Mouse (Mus musculus): ENCODE results near the gene Dnajb13. TPM values are rescaled to one million over a fixed set of nuclear protein-coding genes. Genes with fewer than 3 reads are reported as not detected.
"Not testable (repeated sequence)": the region's sequence is repeated elsewhere in the genome, so short reads cannot be mapped to it uniquely, and the experiment has no call there.

Dnajb13 gene
- total RNA-seq, 2 experiments from 2014 or later: 0.35 to 0.81 TPM

DNA sequence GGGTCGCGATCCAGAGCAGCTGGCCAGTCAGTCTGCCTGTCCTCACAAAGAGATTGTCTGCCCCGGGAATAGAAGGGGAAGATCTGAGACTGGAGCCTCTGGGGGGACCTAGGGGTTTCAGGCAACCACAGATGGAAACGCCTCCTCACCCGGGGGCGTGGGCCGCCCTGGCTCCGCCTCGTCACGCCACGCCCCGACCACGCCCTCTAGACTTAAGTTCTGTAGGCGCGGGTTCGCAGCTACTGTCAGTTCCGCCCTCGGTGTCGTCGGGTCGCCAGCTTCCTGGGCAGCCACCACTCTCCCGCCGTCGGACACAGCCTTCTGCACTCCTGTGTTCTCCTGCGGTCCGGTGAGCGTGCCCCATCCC lies 21.7 kb downstream of the Dnajb13 start, which contains the start of gene Ucp2:
Gene Ucp2, plus strand, starts transcription at position 221 of the 367 bp plus-strand sequence.
- peak in 1 of 2 experiments; percentile 56 for DNase-seq (ENCODE audit: extremely low spot score in 1 of 2, low spot score in 1 of 2)

DNA sequence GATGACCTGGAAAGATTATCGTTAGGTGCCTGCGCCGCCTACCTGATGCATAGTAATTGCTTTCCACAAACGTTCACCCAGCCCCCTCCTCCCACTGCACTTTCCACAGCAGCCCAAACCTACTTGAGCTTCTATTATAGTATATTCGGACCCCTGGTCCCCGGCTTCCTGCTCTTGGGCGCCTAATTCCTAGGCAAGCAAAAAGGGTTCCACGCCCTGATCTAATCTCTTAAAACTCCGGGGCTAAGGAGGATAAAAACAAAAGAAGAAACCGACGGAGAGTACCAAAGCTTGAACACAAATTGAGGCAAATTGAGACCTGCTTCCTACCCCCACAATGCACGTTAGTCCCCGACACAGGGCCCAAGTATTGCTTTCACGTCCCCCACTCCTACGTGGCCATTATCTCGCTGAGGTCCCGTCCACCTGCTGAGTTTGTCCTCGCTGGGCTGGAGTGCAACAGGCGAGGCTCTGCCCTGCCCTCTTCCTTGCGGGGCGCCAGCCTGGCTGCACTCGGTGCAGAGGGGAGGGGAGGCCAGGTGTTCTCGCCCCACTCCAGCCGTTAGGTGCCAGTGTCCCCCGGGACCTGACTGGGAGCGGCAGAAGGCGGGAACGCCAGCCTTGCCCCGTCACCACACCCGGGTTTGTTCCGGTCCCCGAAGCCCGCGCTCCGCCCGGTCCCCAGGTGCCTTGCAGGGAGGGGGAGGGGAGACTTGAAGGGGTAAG lies 22.2 kb downstream of the Dnajb13 start:
- no peak for DNase-seq (ENCODE audit: extremely low spot score in 1 of 2, low spot score in 1 of 2)

DNA sequence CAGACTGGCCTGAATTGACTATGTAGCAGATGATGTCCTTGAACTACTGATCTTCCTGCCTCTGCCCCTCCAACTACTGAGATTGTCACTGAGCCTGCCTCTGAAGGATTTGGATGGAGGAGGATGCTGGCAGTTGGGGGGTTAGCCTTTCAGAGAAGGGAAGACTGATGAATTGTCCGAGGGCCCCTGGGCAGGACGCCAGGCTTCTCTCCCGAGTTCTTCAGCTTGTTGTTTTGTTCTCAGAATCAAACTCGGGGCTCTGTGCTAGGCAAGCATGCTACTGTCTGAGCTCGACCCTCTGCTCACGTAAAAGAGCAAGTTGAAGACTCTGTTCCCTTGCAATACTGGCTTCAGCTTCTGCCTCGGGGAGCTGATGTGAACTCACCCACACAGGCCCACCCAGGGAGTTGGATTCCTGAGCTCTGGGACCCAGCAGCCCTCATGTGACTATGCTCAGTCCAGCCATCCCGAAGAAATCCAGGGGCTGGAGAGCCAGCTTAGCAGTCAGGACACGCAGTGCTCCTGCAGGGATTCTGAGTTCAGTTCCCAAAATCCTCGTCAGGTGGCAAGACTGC lies 26.2 kb downstream of the Dnajb13 start:
- no peak for DNase-seq (ENCODE audit: extremely low spot score in 1 of 2, low spot score in 1 of 2)

DNA sequence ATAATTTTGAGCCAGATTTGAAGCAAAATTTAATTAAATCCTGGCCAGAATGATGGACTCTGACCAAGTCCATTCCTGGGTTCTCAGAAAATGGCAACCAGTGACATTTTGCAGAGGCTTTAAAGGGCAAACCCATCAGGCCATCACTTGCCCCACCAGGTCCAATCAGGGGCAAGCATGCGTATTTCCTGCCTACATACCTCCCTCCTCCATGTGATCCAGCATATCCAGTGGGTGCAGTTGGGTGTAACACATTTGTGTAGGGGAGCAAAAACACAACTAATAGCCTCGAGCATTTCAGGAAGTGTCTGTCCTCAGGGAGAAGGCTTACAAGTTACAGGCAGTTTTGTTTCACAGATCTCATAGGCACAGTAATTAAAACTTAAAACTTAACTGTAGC lies 27.5 kb downstream of the Dnajb13 start:
- DNase-seq (ENCODE audit: extremely low spot score in 1 of 2, low spot score in 1 of 2): no peak

DNA sequence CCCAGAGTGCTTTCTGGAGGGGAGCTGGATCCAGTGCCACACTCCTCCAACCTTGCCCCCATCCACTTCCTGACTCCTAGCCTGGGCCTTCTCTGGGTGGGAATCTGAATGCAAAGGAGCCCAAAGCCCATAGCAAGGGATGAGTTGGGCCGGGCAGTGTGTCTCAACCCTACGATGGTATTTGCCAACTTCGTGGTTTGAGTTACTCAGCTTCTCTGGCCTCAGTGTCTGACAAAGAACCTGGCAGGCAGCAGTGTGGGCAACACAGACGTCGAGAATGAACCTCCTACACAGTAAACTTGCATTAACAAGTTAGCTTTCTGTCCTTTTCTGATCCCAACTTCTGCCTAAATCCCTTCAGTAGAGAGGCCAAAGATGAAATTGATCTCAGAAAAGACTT lies 30.3 kb downstream of the Dnajb13 start:
- DNase-seq (ENCODE audit: extremely low spot score in 1 of 2, low spot score in 1 of 2): no peak

DNA sequence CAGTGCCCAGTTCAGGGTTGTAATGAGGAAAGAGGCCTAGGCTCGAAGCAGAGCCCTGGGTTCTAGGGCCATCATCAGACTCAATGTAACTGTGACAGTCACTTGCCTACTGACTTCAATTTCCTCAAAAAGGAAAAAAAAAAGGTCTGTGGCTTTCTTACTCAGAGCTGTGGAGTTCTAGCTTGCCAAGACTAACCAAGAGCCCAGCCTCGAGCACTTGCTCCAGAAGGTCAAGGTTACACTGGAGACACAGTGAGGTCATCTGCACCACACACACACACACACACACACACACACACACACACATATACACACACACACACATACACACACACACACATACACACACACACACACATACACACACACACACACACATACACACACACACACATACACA lies 32.7 kb downstream of the Dnajb13 start:
- not testable (repeated sequence) for DNase-seq (ENCODE audit: extremely low spot score in 1 of 2, low spot score in 1 of 2)

DNA sequence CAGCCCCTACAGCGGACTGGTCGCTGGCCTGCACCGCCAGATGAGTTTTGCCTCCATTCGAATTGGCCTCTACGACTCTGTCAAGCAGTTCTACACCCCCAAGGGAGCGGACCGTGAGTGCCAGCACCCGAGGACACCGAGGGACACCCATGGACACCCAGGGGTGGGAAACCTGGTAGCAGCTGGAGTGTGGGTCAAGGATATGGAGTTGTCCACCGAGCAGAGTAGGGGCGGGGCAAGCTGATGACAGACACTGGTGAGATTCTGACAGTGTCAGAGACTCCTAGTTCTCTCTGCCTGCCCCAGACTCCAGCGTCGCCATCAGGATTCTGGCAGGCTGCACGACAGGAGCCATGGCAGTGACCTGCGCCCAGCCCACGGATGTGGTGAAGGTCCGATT lies 34.6 kb downstream of the Dnajb13 start:
- DNase-seq (ENCODE audit: extremely low spot score in 1 of 2, low spot score in 1 of 2): no peak

DNA sequence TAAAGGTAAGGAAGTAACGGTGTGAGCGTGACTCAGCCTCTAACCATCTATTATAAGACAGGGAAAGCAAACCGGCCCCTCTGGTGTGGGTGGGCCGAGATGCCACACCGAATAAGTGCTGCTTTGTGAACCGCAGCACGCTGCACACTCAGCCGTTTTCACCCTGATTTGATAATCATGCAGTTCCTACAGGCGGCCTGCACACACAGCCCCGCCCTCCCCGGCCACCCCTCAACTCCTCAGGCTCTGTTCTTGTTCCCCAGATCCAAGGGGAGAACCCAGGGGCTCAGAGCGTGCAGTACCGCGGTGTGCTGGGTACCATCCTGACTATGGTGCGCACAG lies 35.0 kb downstream of the Dnajb13 start:
- no peak for DNase-seq (ENCODE audit: extremely low spot score in 1 of 2, low spot score in 1 of 2)

DNA sequence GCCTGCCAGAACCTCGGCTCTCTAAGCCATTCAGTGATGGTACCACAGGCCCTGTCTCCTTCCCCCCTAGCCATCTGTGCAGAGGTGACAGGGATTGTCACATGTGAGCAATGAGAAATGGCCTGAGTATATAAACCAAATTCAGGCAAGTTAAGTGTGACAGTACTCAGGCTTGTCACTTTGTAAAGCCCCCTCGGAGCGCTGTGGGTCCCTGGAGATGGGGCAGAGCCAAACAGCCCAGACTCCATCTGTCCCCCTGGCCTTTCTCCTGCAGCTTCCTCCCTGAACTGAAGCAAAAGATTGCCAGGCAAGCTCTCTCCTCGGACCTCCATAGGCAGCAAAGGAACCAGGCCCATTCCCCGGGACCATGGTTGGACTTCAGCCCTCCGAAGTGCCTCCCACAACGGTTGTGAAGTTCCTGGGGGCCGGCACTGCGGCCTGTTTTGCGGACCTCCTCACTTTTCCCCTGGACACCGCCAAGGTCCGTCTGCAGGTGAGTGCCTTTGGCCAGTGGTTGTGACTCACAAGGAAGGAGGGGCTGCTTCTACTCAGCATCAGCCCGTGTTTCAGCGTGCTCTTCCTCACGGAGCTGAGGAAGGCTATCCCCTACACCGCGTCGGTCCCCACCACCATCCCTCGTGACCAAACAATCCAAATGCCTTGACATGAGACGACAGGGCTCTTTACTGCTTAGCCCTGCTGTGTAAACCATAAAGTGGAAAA lies 35.5 kb downstream of the Dnajb13 start:
- DNase-seq (ENCODE audit: extremely low spot score in 1 of 2, low spot score in 1 of 2): no peak

DNA sequence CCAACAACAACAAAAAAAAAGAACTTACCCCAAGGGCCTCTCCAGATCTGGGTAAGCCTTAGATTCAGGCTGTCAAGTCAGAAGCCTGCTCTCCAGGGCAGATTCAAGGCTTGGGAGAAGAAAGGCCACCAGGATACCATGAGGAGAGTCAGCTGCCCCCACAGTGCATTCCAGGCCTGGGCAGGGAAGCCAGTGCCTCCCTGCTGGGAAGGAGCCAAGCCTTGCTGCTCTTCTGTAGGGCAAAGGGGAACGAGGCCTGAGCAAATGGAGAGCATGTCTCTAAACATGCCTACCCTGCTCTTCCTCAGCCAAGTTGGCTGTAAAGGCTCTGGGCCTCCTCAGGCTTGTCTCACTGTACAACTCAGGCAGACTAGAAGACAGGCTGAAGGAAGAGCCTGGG lies 40.1 kb downstream of the Dnajb13 start:
- DNase-seq (ENCODE audit: extremely low spot score in 1 of 2, low spot score in 1 of 2): no peak

DNA sequence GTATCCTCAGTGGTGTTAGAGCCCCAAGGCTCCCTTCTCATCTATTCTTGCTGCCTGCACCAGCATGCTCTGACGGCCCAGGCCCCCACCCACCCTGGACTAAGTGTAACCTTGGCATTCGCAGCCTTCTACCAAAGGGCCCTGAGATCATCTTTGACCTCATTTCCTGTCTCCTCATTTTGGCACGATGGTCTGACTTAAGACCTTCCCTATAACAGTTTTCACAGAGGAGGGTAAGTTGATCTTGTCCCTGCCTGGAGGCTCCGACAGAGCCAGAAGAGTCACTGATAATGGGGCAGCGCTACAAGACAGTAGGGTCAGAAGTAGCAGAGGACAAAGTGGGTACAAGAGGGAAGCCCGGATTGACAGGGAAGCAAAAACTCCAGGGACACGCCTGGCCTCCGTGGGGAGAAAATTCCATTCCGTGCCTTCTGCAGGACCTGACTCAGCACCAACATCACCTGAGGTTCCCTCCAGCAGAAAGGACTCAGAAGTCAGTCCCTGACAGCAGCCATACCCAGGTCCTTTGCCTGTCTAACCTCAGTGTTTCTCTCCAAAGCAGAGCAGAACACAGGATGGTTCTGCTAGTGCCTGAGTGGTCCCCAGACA lies 40.8 kb downstream of the Dnajb13 start:
- no peak for DNase-seq (ENCODE audit: extremely low spot score in 1 of 2, low spot score in 1 of 2)

DNA sequence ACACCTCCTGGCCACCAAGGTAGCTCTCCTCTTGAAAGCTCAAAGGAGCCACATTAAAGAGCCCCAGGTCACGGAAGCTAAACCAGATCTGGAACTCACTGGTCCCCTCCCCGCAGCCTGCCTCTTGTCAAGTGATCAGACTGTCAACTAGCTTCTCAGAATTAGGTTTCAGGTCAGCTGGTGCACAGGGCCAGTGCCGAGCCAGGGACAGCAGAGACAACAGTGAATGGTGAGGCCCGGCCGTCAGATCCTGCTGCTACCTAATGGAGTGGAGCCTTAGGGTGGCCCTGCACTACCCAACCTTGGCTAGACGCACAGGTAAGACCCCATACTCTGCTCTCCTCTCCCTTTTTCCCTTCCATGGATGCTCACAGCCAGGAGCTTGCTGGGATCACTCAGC lies 42.0 kb downstream of the Dnajb13 start, which contains the start of gene Ucp3:
Gene Ucp3, plus strand, starts transcription at position 214 of the 400 bp plus-strand sequence.
- DNase-seq (ENCODE audit: extremely low spot score in 1 of 2, low spot score in 1 of 2): no peak

DNA sequence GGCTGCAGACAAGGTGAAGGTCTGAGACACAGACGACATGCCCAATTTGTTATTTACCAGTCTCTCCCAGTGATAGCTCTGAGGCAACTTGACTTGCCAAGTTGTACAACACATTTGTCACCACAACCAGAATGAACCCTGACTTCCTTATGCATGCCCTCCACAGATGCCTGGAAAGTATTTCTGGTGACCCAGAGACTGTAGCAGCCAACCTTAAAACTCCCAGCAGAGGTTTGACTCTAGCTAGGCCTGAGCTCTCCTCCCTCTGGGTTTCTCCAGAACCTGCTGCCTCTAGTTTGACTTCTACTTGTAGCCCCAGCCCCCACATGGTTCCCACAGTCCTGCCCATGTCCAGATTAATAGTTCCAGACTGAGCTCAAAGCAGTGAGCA lies 43.4 kb downstream of the Dnajb13 start:
- DNase-seq (ENCODE audit: extremely low spot score in 1 of 2, low spot score in 1 of 2): no peak

DNA sequence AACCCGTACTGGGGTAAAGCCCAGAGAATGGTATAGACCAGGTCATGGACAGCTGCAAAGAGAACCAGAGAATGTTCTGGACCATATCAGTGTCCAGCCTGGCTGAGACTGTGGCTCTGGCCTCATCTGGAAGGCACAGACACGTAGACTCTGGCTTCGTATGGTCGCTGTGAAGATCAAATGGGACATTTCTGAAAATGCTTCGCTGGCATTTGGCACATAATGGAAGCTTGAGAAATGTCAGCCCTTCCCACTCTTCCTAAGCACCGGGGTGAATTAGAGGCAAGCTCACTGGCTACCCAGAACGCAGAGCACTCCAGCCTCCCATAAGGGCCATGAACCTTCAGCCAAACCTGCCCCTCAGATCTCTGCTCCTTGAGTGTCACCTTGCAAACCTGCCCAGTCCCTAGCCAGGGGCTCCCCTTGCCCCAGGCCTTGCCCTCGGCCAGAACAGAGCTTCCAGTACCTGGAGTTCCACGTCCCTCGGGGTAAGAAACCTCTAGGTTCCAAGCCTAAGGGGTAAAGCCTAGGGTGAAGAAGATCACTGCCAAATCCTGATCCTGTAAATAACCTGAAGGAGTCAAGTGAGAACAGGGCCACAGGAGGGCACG lies 43.9 kb downstream of the Dnajb13 start:
- DNase-seq (ENCODE audit: extremely low spot score in 1 of 2, low spot score in 1 of 2): no peak

DNA sequence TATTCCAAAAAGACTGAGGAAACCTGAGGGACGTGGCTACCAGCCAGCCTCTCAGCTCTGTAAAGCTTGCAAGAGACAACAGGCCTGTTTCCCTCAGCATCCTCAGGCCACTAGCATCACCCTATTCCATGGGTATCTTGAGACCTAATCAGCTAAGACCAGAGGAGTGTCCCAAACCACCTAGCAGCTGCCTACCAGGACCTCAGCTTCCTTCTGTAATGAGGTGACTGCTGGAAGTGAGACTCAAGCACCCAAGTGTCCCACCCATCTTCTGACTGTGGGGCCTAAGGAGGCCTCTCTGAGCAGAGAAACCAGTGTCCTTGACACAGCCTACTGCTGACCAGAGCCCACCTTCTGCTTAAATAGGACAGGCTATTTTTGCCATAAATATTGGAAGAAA lies 45.3 kb downstream of the Dnajb13 start:
- no peak for DNase-seq (ENCODE audit: extremely low spot score in 1 of 2, low spot score in 1 of 2)

DNA sequence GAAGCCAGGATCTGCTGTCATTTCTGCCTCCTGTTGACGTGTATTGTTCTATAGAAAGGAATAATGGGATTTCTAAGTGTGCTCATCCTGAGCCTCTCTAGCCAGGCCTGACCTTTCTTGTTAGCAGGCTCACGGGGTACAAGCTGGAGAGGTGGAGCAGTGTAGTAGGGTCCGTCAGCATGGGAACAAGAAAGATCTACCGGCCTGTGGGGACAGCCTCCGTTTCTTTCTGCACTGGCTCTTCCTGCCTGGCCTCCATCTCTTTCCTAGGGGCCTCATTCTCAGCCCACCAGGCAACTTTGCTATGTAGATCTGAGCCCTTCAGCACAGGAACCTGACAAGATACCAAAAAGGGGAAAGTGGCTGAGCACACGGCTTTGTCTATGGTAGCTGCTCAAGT lies 46.0 kb downstream of the Dnajb13 start:
- DNase-seq (ENCODE audit: extremely low spot score in 1 of 2, low spot score in 1 of 2): no peak

DNA sequence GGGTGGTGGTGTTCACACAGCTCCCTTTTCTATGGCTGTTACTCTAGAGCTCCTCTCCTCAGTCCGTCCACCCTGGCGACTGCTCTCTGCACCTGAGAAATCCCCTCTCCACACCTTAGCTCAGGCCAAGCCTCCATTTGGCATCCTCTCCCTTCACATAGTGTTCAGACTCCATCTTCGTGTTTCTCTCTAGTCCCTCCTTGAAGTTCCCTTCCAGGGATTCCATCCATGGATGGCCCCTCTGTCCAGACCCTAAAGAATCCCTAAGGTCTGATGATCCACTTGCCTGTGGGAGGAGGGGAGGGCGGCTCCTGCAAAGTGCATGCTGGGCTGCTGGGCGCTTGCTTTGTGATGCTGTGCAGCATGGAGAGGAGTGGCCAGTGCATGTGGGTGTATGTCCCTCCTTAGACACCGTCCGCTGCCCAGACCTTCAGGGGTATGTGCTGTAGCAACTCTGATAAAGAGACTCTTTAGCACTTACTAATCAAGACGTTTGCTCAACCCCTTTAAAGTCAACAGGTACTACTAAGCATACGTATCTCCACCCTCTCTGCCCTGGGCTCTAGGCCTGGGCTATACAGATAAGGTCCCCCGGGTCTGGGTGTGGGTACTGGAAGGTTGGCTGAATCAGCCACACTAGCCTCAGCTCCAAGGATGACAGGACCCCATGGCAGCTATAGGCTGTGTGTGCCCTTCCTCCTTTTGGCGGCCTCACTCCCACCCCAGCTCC lies 47.8 kb downstream of the Dnajb13 start:
- no peak for DNase-seq (ENCODE audit: extremely low spot score in 1 of 2, low spot score in 1 of 2)

DNA sequence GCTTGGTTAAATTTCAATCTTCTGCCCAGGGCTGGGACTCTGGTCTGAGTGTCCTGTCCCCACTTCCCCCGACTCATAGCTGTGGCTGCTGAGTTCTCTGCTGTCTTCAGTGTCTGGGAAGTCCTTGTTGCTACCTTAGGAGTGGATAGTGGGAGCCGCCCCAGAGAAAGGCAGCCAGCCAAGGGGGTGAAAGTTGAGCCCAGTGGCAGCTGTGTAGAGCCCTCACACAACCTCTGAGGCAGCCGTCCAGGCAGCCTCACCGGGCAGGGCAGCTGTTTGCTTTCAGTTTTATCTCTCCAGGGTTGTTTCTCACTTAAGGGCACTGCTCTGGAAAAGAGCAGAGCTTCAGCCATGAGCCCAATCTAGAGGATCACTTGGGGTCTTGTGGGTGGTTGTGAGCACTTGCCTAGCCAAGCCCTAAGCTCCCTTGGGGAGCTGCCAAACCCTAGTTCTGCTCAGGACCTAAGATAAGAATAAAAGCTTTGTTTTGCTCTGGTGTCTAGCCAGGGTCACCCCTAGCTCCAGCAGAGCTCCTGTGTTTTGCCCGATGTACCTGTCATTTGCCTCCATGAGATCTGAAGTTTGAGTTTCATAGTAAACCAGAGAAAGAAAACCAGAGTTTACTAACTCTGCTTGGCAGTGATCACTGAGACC lies 49.0 kb downstream of the Dnajb13 start:
- DNase-seq (ENCODE audit: extremely low spot score in 1 of 2, low spot score in 1 of 2): no peak

DNA sequence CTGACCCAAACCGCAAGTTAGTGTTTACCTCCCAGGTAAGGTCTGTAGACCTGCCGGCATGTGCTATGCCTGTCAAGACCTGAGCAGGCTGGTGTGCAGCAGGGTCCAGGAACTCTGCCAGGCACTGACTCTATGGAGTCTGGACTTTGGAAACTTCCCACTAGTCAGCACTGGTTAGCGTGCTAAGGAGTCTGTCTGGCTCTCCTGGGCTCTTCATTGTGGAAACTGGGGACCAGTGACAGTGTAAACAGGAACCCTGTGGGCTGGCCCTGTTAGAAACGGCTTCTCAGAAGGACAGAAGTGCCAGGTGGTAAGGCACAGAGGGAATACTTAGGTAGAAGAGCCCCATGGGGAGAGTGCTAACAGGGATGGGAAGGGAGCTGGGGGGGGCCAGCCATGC lies 49.5 kb downstream of the Dnajb13 start:
- no peak for DNase-seq (ENCODE audit: extremely low spot score in 1 of 2, low spot score in 1 of 2)

DNA sequence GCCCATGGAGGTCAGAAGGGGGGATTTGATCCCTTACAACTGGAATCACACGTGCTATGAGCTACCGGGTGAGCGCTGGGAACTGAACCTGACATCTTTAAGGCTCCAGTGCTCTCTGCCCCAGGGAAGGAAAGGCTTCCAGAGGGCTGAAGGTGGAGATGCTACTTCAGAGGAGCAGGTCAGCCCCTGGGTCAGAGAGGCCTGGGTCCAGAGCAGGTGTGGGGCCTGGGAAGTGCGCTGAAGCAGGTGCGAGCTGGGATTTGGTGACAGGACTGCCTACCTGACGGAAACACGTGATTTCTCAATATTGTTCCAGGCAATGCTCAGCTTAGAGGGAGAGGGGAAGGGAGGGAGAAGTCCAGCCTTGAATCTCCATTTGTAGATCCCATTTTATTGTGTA lies 50.5 kb downstream of the Dnajb13 start:
- no peak for DNase-seq (ENCODE audit: extremely low spot score in 1 of 2, low spot score in 1 of 2)

All from layer of hippocampus, postnatal 25 days (tissue).